Mouse (Mus musculus) E14TG2a.4 (cell line): ENCODE results near the gene Zfhx3.

Experiments used
- CTCF ChIP-seq: conservative IDR thresholded peaks from 2 replicates; pipeline ENCODE4 v1.5.1; 2014; ENCODE audit warnings: low read length
- NANOG ChIP-seq: IDR thresholded peaks from 2 replicates; pipeline ENCODE4 v1.6.1; 2014; ENCODE audit warnings: borderline replicate concordance, low read length, mixed read lengths
- POU5F1 ChIP-seq: IDR thresholded peaks from 2 replicates; pipeline ENCODE4 v1.6.1; 2014; ENCODE audit warnings: low read length, borderline replicate concordance

GRCm38 (mm10) chr8:108536186-108536585, 593.7 kb downstream of the Zfhx3 start:
- TF ChIP-seq CTCF, result no peak
- no peak for TF ChIP-seq POU5F1
- no peak for TF ChIP-seq NANOG
